8 mouse cellular contexts compared by ENCODE assay signal in the genomic region with DNA sequence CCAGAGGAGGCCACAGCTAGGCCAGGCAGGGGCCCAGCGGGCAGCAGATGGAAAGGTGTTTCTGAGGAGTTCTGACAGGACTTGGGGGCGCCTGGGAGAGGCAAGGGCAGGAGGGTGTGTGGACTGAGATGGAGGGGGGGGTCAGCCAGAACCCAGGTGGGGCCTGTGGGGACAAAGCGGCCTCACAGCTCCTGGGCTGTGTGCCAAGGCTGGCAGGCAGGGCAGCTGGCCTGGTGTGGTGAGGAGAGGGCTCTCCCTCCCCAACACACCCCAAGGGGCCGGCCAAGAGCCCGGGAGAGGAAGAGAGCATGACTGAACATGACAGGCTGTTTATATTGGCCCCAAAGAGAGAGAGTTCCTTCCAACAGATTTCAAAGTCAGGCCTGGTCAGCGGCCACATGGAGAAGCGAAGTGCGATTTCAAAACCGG. TPM values are rescaled to one million over a fixed set of nuclear protein-coding genes. Genes with fewer than 3 reads are reported as not detected.
DNase-seq lines count a peak whose midpoint lies in the region; ATAC-seq and TF ChIP-seq lines count a peak whose summit lies in the region.

No protein-coding gene starts in this region.

- no peaks in the 10 kb centered on the region for H3K27me3 ChIP-seq in intestine, embryonic 14.5 days (replicated peaks; ENCODE audit: control insufficient read depth, insufficient read depth, low read length)
- H3K27me3 ChIP-seq in midbrain, embryonic 13.5 days, result no peaks in the 10 kb centered on the region

- DNase-seq in adrenal gland, adult 2 months, result peak; percentile 74
- peak; percentile 32 to 60 for DNase-seq in cerebellum, postnatal 25 days
- DNase-seq in gonadal fat pad, adult 2 months (ENCODE audit: low read depth), result peak; percentile 64
- DNase-seq in intestine, embryonic 14.5 days (ENCODE audit: low spot score), result peak; percentile 67
- peak; percentile 22 to 63 for DNase-seq in left cerebral cortex, adult 2 months (ENCODE audit: extremely low spot score in 1 of 2, low spot score in 2 of 2)
- DNase-seq in testis, postnatal 14 days (ENCODE audit: low spot score), result peak; percentile 48

- no peak overlapping the region for H3K9ac ChIP-seq in intestine, embryonic 14.5 days (ENCODE audit: low read length)
- no peak overlapping the region for H3K9ac ChIP-seq in midbrain, embryonic 13.5 days (replicated peaks)

- TF ChIP-seq CTCF in left cerebral cortex, adult 2 months (IDR thresholded peaks at IDR 0.05), result no peak

- 21% methylated on average over 9 of the region's 9 CpGs for WGBS in intestine, embryonic 14.5 days
- 53% methylated on average over 9 of the region's 9 CpGs for WGBS in midbrain, embryonic 13.5 days

- H3K4me1 ChIP-seq in intestine, embryonic 14.5 days (replicated peaks; ENCODE audit: control insufficient read depth, insufficient read depth, low read length), result peaks cover 26% of the 10 kb centered on the region
- peaks cover 31% of the 10 kb centered on the region for H3K4me1 ChIP-seq in midbrain, embryonic 13.5 days (replicated peaks)

- no peak overlapping the region for H3K4me3 ChIP-seq in intestine, embryonic 14.5 days (ENCODE audit: low read depth, low read length)
- H3K4me3 ChIP-seq in left cerebral cortex, adult 2 months, result no peak overlapping the region
- H3K4me3 ChIP-seq in midbrain, embryonic 13.5 days (replicated peaks), result no peak overlapping the region

- ATAC-seq in intestine, embryonic 14.5 days (replicated peaks; ENCODE audit: low FRiP score, low TSS enrichment, low read depth), result peak; percentile 73
- ATAC-seq in midbrain, embryonic 13.5 days, result peak; percentile 71
- no peak for ATAC-seq in megakaryocyte, adult 5-6 weeks (ENCODE audit: poor library complexity, severe bottlenecking)

- H3K9me3 ChIP-seq in intestine, embryonic 14.5 days (ENCODE audit: control insufficient read depth, low read length), result no peaks in the 10 kb centered on the region
- no peaks in the 10 kb centered on the region for H3K9me3 ChIP-seq in midbrain, embryonic 13.5 days

- H3K4me2 ChIP-seq in intestine, embryonic 14.5 days (ENCODE audit: low read length), result no peak overlapping the region
- H3K4me2 ChIP-seq in midbrain, embryonic 13.5 days (replicated peaks), result no peak overlapping the region

- intact Hi-C loops in left cerebral cortex, adult 2 months (cut with DNase I), result no loop called here

- H3K27ac ChIP-seq in intestine, embryonic 14.5 days (ENCODE audit: low read depth), result peak overlapping the region; percentile 39
- no peak overlapping the region for H3K27ac ChIP-seq in left cerebral cortex, adult 2 months
- H3K27ac ChIP-seq in midbrain, embryonic 13.5 days, result no peak overlapping the region

- no peaks in the 10 kb centered on the region for H3K36me3 ChIP-seq in intestine, embryonic 14.5 days (ENCODE audit: control insufficient read depth, insufficient read depth, low read length)
- no peaks in the 10 kb centered on the region for H3K36me3 ChIP-seq in midbrain, embryonic 13.5 days

RNA-seq across cellular contexts. Expression of a gene that starts 25.4 kb away (rescaled TPM):
- 10 to 100 TPM; 13.8 to 18.6 TPM for total RNA-seq in adrenal gland, adult 2 months (2021)
- 30.9 and 34.9 TPM in 2 replicates for polyA plus RNA-seq in adrenal gland, adult 2 months (2012; rRNA removed)
- polyA plus RNA-seq in gonadal fat pad, adult 2 months (2012; rRNA removed), result 7.4 and 10.7 TPM in 2 replicates
- 4.9 and 5.3 TPM in 2 replicates for polyA plus RNA-seq in intestine, embryonic 14.5 days (2014; fragmentation: Nextera tagmentation; extraction: Ambion mirVana)
- total RNA-seq in left cerebral cortex, adult 2 months (2021), result 10 to 100 TPM in 1 of 2 experiments, 1 to 10 TPM in 1; 7.0 to 10.0 TPM
- polyA plus RNA-seq in midbrain, embryonic 13.5 days (2015; fragmentation: Nextera tagmentation; extraction: Ambion mirVana), result 5.8 and 6.7 TPM in 2 replicates
- 0.49 and 0.98 TPM in 2 replicates for total RNA-seq in megakaryocyte, adult 5-6 weeks (2015)
- total RNA-seq in megakaryocyte, adult 5-6 weeks (2017), result 0.53 and 1.3 TPM in 2 replicates

RNA-seq across cellular contexts. Expression of a gene that starts 41.7 kb away (rescaled TPM):
- total RNA-seq in adrenal gland, adult 2 months (2021), result not detected
- polyA plus RNA-seq in adrenal gland, adult 2 months (2012; rRNA removed), result 0.02 TPM in 1 of 2 replicates, not detected in the other
- 0.81 and 1.1 TPM in 2 replicates for polyA plus RNA-seq in gonadal fat pad, adult 2 months (2012; rRNA removed)
- 0.04 and 0.16 TPM in 2 replicates for polyA plus RNA-seq in intestine, embryonic 14.5 days (2014; fragmentation: Nextera tagmentation; extraction: Ambion mirVana)
- under 1 TPM; 0.07 to 0.12 TPM for total RNA-seq in left cerebral cortex, adult 2 months (2021)
- polyA plus RNA-seq in midbrain, embryonic 13.5 days (2015; fragmentation: Nextera tagmentation; extraction: Ambion mirVana), result 0.12 and 0.24 TPM in 2 replicates
- total RNA-seq in megakaryocyte, adult 5-6 weeks (2015), result not detected in 2 replicates
- total RNA-seq in megakaryocyte, adult 5-6 weeks (2017), result not detected in 2 replicates

RNA-seq across cellular contexts. Expression of a gene that starts 49.5 kb away (rescaled TPM):
- not detected for total RNA-seq in adrenal gland, adult 2 months (2021)
- not detected in 2 replicates for polyA plus RNA-seq in adrenal gland, adult 2 months (2012; rRNA removed)
- polyA plus RNA-seq in gonadal fat pad, adult 2 months (2012; rRNA removed), result 1.6 and 1.7 TPM in 2 replicates
- 3.2 and 3.9 TPM in 2 replicates for polyA plus RNA-seq in intestine, embryonic 14.5 days (2014; fragmentation: Nextera tagmentation; extraction: Ambion mirVana)
- not detected for total RNA-seq in left cerebral cortex, adult 2 months (2021)
- polyA plus RNA-seq in midbrain, embryonic 13.5 days (2015; fragmentation: Nextera tagmentation; extraction: Ambion mirVana), result not detected in 2 replicates
- not detected in 2 replicates for total RNA-seq in megakaryocyte, adult 5-6 weeks (2015)
- total RNA-seq in megakaryocyte, adult 5-6 weeks (2017), result not detected in 2 replicates
